Mouse (Mus musculus): ENCODE results near the gene Ubxn6. TPM values are rescaled to one million over a fixed set of nuclear protein-coding genes. Genes with fewer than 3 reads are reported as not detected.
"Not testable (repeated sequence)": the region's sequence is repeated elsewhere in the genome, so short reads cannot be mapped to it uniquely, and the experiment has no call there.

The Ubxn6 gene
- polyA plus RNA-seq, 1 experiment from 2014 or later = 75.6 TPM

DNA sequence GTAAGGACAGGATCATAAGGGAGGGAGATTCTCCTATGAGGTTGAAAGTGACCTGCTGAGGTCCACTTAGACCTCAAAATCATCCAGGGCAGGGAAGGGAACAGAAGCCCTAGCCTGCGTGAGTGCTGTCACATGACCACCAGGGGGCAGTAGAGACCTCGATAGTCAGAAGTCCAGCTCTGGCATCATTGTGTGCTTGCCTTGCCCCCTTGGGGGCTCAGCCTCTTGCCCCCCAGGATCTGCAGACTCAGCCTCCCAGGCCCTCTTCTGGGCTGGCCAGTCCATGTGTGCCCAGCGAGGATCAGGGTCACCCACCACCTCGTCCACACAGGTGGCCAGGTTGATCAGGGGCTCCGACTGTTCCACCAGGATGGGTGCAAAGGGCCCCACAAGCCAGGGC is 37.0 kb upstream of the Ubxn6 start:
- 45% methylated on average over 5 of the region's 5 CpGs for WGBS
- H3K4me2 ChIP-seq (replicated peaks) = no peak overlapping the region

DNA sequence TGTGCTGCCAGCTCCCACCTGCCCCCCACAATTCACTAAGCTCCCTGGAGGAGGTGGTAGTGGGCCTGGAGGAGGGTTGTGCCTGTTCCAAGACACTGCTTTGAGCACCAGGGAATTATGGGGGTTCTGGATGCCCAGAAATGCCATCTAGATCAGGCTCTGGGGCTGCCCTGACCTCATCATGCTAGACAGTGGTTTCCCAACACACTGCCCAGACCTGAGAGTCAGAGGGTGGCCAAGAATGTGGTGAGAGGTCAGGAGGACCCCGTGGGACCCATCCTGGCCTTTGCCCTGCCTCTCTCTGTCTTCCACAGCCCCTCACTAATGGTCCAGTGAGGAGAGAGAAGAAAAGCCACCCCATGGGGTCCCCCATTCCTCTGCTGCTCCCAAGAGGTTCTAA is 36.2 kb upstream of the Ubxn6 start:
- no peak overlapping the region for H3K4me3 ChIP-seq (replicated peaks; ENCODE audit: low read length)
- H3K27ac ChIP-seq = no peak overlapping the region
- no peak for ATAC-seq (ENCODE audit: low FRiP score)
- no peaks in the 10 kb centered on the region for H3K27me3 ChIP-seq (ENCODE audit: control insufficient read depth, insufficient read depth, low read length)
- 47% methylated on average over 1 of the region's 1 CpGs for WGBS
- H3K36me3 ChIP-seq (replicated peaks; ENCODE audit: control insufficient read depth, insufficient read depth) = no peaks in the 10 kb centered on the region
- no peaks in the 10 kb centered on the region for H3K9me3 ChIP-seq (ENCODE audit: control insufficient read depth, low read length)
- no peak for DNase-seq (ENCODE audit: low spot score)
- no peaks in the 10 kb centered on the region; the same call in 1 of the 2 replicates for H3K4me1 ChIP-seq (replicated peaks; ENCODE audit: control insufficient read depth, insufficient read depth, low read length)
- H3K9ac ChIP-seq = no peak overlapping the region
- no peak overlapping the region for H3K4me2 ChIP-seq (replicated peaks)

More for the DNA sequence above, 37.0 kb upstream of the Ubxn6 start:
- H3K9ac ChIP-seq = no peak overlapping the region
- no peak overlapping the region for H3K4me3 ChIP-seq (replicated peaks; ENCODE audit: low read length)
- no peaks in the 10 kb centered on the region for H3K9me3 ChIP-seq (ENCODE audit: control insufficient read depth, low read length)
- H3K36me3 ChIP-seq (replicated peaks; ENCODE audit: control insufficient read depth, insufficient read depth) = no peaks in the 10 kb centered on the region
- H3K27me3 ChIP-seq (ENCODE audit: control insufficient read depth, insufficient read depth, low read length) = peaks cover 7% of the 10 kb centered on the region
- ATAC-seq (ENCODE audit: low FRiP score) (0 out of 2 replicates have a peak, but pooled peaks have one; percentile 19), DNase-seq (ENCODE audit: low spot score) (peak; percentile 76)
- H3K4me1 ChIP-seq (replicated peaks; ENCODE audit: control insufficient read depth, insufficient read depth, low read length) = no peaks in the 10 kb centered on the region; the same call in 1 of the 2 replicates
- no peak overlapping the region for H3K27ac ChIP-seq

DNA sequence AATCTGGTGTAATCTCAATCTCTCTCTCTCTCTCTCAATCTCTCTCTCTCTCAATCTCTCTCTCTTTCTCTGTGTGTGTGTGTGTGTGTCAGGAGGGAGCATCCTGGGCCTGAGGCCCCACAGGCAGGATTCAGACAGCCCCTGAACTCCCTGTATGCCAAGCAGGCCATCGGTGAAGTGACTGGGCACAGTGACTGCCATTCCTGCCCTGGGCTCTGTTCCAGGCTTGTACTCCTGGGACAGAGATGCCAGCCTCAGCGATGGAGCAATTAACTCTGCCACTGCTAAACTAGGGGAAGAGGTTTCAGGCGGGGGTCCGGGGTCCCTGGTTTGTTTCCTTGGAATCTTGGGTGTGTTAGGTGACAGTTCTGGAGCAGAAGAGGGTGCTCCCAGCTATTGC is 35.7 kb upstream of the Ubxn6 start:
- DNase-seq (ENCODE audit: low spot score) (no peak), ATAC-seq (ENCODE audit: low FRiP score) (no peak)
- H3K4me3 ChIP-seq (replicated peaks; ENCODE audit: low read length) = no peak overlapping the region
- no peaks in the 10 kb centered on the region for H3K36me3 ChIP-seq (replicated peaks; ENCODE audit: control insufficient read depth, insufficient read depth)
- H3K4me2 ChIP-seq (replicated peaks) = no peak overlapping the region
- H3K9me3 ChIP-seq (ENCODE audit: control insufficient read depth, low read length) = no peaks in the 10 kb centered on the region
- no peaks in the 10 kb centered on the region for H3K27me3 ChIP-seq (ENCODE audit: control insufficient read depth, insufficient read depth, low read length)
- 66% methylated on average over 4 of the region's 4 CpGs for WGBS
- H3K4me1 ChIP-seq (replicated peaks; ENCODE audit: control insufficient read depth, insufficient read depth, low read length) = no peaks in the 10 kb centered on the region; the same call in 1 of the 2 replicates
- H3K9ac ChIP-seq = no peak overlapping the region
- H3K27ac ChIP-seq = no peak overlapping the region

DNA sequence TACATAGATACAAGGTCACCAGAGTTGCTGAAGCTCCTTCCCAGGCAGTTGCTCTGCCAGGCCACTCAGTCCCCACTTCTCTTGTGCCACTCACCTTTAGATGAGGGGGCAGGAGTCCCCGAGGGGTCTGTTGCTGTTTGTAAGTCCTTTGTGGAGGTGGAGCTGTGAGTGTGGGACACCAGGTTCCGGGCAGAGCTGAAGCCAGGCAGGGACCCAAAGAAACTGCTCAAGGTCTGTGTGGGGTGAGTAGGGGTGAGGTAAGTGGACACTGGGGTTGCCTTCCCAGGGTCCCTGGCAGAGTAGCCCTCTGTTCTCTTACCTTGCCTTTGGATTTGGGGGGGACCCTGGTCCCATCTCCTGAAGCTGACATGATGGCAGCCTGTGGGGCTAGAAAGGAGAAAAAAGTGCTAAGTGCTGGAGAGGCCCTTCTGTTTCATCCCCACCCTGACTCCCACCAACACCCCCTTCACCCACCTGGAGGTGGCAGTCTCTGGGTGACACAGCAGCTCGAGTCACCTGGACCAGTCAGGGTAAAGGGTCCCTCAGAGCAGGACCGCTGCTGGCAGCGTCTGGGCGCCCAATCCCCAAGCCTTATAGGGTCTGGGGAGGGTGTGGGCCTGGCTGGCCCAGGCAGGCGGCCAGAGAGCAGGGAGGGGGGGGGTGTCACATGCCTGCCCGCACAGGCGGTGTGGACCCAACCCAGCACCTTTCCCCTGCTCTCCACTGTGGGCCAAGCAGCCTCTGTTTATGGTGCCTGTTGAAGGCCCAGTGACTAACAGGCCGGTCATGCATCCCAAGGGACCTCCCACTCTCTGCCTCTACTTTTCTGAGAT is 34.6 kb upstream of the Ubxn6 start, which contains the start of gene Plin4:
Gene Plin4 (minus strand): TSS at position 585 of the 833 bp plus-strand sequence.
- DNase-seq (ENCODE audit: low spot score) = no peak
- Histone ChIP-seq H3K4me3 (replicated peaks; ENCODE audit: low read length) (no peak within 1 kb of the TSS), H3K4me1 (replicated peaks; ENCODE audit: control insufficient read depth, insufficient read depth, low read length) (no peaks in the 10 kb centered on the region; the same call in 1 of the 2 replicates), H3K9me3 (ENCODE audit: control insufficient read depth, low read length) (no peaks in the 10 kb centered on the region), H3K9ac (no peak within 1 kb of the TSS), H3K4me2 (replicated peaks) (no peak within 1 kb of the TSS), H3K36me3 (replicated peaks; ENCODE audit: control insufficient read depth, insufficient read depth) (no peaks in the 10 kb centered on the region), H3K27ac (no peak within 1 kb of the TSS), H3K27me3 (ENCODE audit: control insufficient read depth, insufficient read depth, low read length) (no peaks in the 10 kb centered on the region)
- WGBS = 63% methylated on average over 10 of the region's 10 CpGs
- no peak for ATAC-seq (ENCODE audit: low FRiP score)

DNA sequence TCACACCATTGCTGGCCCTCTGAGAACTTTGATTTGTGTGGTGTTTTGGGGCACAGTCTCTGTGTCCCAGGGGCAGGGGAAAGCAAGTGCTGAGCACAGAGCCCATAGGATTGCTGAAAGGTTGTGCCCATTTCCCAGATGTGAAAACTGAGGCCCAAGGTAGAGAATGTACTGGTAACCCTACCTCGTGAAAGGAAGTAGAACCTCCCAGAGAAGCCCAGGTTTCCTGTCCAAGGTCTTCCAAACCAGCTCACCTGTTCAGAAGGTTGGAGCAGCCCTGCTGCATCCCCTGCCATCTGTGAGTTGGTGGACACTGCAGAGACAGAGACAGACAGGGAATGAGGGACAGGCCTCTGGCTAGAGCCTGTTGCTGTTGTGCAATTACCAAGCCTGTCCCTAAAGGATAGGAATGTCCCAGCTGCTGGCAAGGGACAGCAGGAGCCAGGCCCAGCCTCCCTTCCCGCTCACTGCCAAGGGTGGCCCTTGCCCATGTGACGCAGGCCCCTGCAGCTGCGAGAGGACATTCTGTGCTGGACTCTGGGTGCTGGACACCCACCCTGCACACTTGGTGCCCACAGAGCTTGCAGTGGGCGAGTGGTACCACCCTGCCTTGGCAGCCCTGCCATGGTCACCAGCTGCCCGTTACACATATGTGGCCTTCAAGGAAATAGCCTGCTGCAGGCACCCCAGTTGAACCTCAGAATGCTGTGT is 33.7 kb upstream of the Ubxn6 start:
- Histone ChIP-seq H3K36me3 (replicated peaks; ENCODE audit: control insufficient read depth, insufficient read depth) (0 out of 2 replicates have a peak, but pooled peaks cover 5% of the 10 kb centered on the region), H3K9me3 (ENCODE audit: control insufficient read depth, low read length) (no peaks in the 10 kb centered on the region), H3K9ac (no peak overlapping the region), H3K4me1 (replicated peaks; ENCODE audit: control insufficient read depth, insufficient read depth, low read length) (no peaks in the 10 kb centered on the region; the same call in 1 of the 2 replicates), H3K27me3 (ENCODE audit: control insufficient read depth, insufficient read depth, low read length) (no peaks in the 10 kb centered on the region), H3K4me3 (replicated peaks; ENCODE audit: low read length) (no peak overlapping the region), H3K4me2 (replicated peaks) (no peak overlapping the region), H3K27ac (no peak overlapping the region)
- ATAC-seq (ENCODE audit: low FRiP score) (no peak), DNase-seq (ENCODE audit: low spot score) (no peak)
- WGBS = 88% methylated on average over 6 of the region's 6 CpGs

DNA sequence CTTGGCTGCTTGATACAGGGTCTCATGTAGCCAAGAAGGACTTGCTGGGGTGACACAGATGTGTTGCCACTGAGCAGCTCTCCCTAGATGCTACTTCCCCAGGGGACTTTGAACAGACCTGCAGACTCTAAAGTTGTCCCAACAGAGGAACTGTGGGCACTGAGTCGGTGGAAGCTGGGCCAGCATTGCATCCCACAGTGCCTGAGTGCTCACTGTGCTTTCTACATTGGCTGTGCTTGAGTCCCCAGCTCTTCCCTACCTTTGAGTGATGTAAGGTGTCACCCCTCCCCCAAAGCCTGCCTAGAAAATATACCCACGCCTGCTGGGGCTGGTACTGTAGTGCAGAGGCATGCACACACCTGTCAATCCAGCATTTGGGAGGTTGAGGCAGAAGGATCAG is 32.9 kb upstream of the Ubxn6 start:
- Histone ChIP-seq H3K4me1 (replicated peaks; ENCODE audit: control insufficient read depth, insufficient read depth, low read length) (no peaks in the 10 kb centered on the region; the same call in 1 of the 2 replicates), H3K36me3 (replicated peaks; ENCODE audit: control insufficient read depth, insufficient read depth) (peaks cover 12% of the 10 kb centered on the region), H3K9me3 (ENCODE audit: control insufficient read depth, low read length) (no peaks in the 10 kb centered on the region), H3K9ac (no peak overlapping the region), H3K4me3 (replicated peaks; ENCODE audit: low read length) (no peak overlapping the region), H3K27ac (no peak overlapping the region), H3K4me2 (replicated peaks) (no peak overlapping the region), H3K27me3 (ENCODE audit: control insufficient read depth, insufficient read depth, low read length) (no peaks in the 10 kb centered on the region)
- DNase-seq (ENCODE audit: low spot score) = no peak
- no peak for ATAC-seq (ENCODE audit: low FRiP score)
- 88% methylated on average over 2 of the region's 2 CpGs for WGBS

DNA sequence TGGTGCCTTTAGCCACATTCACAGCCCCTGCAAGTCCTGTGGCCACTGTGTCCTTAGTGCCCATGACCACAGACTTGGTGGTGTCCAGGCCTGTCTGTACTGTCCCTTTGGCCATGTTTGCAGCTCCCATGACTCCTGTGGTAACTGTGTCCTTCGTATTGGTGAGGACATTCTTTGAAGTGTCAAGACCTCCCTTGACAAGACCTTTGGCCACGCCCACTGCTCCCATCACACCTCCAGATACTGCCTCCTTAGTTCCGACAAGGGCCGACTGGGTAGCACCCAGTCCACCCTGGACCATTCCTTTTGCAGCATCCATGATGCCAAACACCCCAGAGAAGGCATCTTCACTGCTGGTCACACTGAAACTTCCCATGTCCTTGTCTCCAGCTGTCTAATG is 32.2 kb upstream of the Ubxn6 start:
- no peak overlapping the region for H3K4me3 ChIP-seq (replicated peaks; ENCODE audit: low read length)
- H3K4me2 ChIP-seq (replicated peaks) = no peak overlapping the region
- H3K36me3 ChIP-seq (replicated peaks; ENCODE audit: control insufficient read depth, insufficient read depth) = peaks cover 20% of the 10 kb centered on the region
- no peaks in the 10 kb centered on the region for H3K9me3 ChIP-seq (ENCODE audit: control insufficient read depth, low read length)
- 87% methylated on average over 4 of the region's 4 CpGs for WGBS
- DNase-seq (ENCODE audit: low spot score) = no peak
- no peak for ATAC-seq (ENCODE audit: low FRiP score)
- H3K27ac ChIP-seq = no peak overlapping the region
- no peaks in the 10 kb centered on the region; the same call in 1 of the 2 replicates for H3K4me1 ChIP-seq (replicated peaks; ENCODE audit: control insufficient read depth, insufficient read depth, low read length)
- no peak overlapping the region for H3K9ac ChIP-seq
- no peaks in the 10 kb centered on the region for H3K27me3 ChIP-seq (ENCODE audit: control insufficient read depth, insufficient read depth, low read length)

DNA sequence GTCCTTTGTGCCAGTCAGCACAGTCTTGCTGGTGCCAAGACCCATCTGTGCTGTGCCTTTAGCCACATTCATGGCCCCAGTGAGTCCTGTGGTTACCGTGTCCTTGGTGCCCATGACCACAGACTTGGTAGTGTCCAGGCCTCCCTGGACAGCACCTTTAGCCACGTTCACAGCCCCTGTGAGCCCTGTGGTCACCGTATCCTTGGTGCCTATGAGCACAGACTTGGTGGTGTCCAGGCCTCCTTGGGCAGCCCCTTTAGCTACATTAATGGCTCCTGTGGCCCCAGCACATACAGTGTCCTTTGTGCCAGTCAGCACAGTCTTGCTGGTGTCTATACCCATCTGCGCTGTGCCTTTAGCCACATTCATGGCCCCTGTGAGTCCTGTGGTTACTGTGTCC is 31.6 kb upstream of the Ubxn6 start:
- H3K27ac ChIP-seq; H3K9me3 ChIP-seq (ENCODE audit: control insufficient read depth, low read length); H3K4me1 ChIP-seq (replicated peaks; ENCODE audit: control insufficient read depth, insufficient read depth, low read length); H3K4me2 ChIP-seq (replicated peaks); DNase-seq (ENCODE audit: low spot score); ATAC-seq (ENCODE audit: low FRiP score); H3K9ac ChIP-seq; H3K27me3 ChIP-seq (ENCODE audit: control insufficient read depth, insufficient read depth, low read length); H3K4me3 ChIP-seq (replicated peaks; ENCODE audit: low read length): not testable (repeated sequence)
- 97% methylated on average over 4 of the region's 4 CpGs for WGBS
- peaks cover 23% of the 10 kb centered on the region for H3K36me3 ChIP-seq (replicated peaks; ENCODE audit: control insufficient read depth, insufficient read depth)

DNA sequence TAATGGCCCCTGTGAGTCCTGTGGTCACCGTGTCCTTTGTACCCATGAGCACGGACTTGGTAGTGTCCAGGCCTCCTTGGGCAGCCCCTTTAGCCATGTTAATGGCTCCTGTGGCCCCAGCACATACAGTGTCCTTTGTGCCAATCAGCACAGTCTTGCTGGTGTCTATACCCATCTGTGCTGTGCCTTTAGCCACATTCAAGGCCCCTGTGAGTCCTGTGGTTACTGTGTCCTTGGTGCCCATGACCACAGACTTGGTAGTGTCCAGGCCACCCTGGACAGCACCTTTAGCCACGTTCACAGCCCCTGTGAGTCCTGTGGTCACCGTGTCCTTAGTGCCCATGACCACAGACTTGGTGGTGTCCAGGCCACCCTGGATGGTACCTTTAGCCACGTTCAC is 30.0 kb upstream of the Ubxn6 start:
- H3K27me3 ChIP-seq (ENCODE audit: control insufficient read depth, insufficient read depth, low read length); H3K27ac ChIP-seq; DNase-seq (ENCODE audit: low spot score); H3K9me3 ChIP-seq (ENCODE audit: control insufficient read depth, low read length); H3K4me1 ChIP-seq (replicated peaks; ENCODE audit: control insufficient read depth, insufficient read depth, low read length); H3K4me3 ChIP-seq (replicated peaks; ENCODE audit: low read length); ATAC-seq (ENCODE audit: low FRiP score); H3K4me2 ChIP-seq (replicated peaks); H3K9ac ChIP-seq: not testable (repeated sequence)
- 92% methylated on average over 2 of the region's 5 CpGs for WGBS
- peaks cover 39% of the 10 kb centered on the region for H3K36me3 ChIP-seq (replicated peaks; ENCODE audit: control insufficient read depth, insufficient read depth)

All from hindbrain, embryonic 14.5 days (tissue).